Comparison of ENCODE assay signal across 21 mouse cellular contexts in genomic region chr7:127585031-127585430, GRCm38 (mm10). TPM values are rescaled to one million over a fixed set of nuclear protein-coding genes. Genes with fewer than 3 reads are reported as not detected.
DNase-seq lines count a peak whose midpoint lies in the region; ATAC-seq and TF ChIP-seq lines count a peak whose summit lies in the region.
"Had no signal": no experiment of that assay in that cellular context is flagged by ENCODE, and none has a peak within 500 bp of the region (broad histone marks: within the 10 kb centered on the region; RNA-seq: fewer than 3 reads in every experiment).

No protein-coding gene starts in this region.

- H3K4me2 ChIP-seq in lung, postnatal 0 days (replicated peaks; ENCODE audit: low read depth, low read length): no peak overlapping the region
- H3K4me2 ChIP-seq: heart, embryonic 12.5 days; hindbrain, embryonic 15.5 days; intestine, embryonic 15.5 days; midbrain, embryonic 15.5 days had no signal

- TF ChIP-seq RAD21 in MEL (IDR thresholded peaks at IDR 0.05; ENCODE audit: low read depth, low read length): no peak

- no peaks in the 10 kb centered on the region for H3K27me3 ChIP-seq in MEL (ENCODE audit: control insufficient read depth in 1 of 2, insufficient read depth in 2 of 2, low read length in 2 of 2)
- H3K27me3 ChIP-seq in lung, postnatal 0 days (replicated peaks; ENCODE audit: insufficient read depth, low read length): no peaks in the 10 kb centered on the region
- H3K27me3 ChIP-seq: heart, embryonic 12.5 days; hindbrain, embryonic 15.5 days; intestine, embryonic 15.5 days; midbrain, embryonic 15.5 days; Patski had no signal

- 0 out of 2 replicates have a peak overlapping the region, but pooled peaks have one; percentile 35 for H3K27ac ChIP-seq in MEL (ENCODE audit: control insufficient read depth, low read depth, low read length)
- H3K27ac ChIP-seq in bone marrow, adult 2 months (ENCODE audit: control insufficient read depth, insufficient read depth, low read depth, low read length, poor library complexity): peak overlapping the region; percentile 78
- no peak overlapping the region; the same call in 1 of the 2 replicates for H3K27ac ChIP-seq in lung, postnatal 0 days (ENCODE audit: low read length)
- H3K27ac ChIP-seq: forebrain, embryonic 10.5 days; gastrocnemius, adult 2 months; hindbrain, embryonic 15.5 days; intestine, embryonic 15.5 days; midbrain, embryonic 15.5 days had no signal

- peaks cover 12% of the 10 kb centered on the region for H3K79me2 ChIP-seq in MEL (ENCODE audit: control insufficient read depth, insufficient read depth, low read length, poor library complexity)

- H3K4me3 ChIP-seq in MEL (ENCODE audit: control insufficient read depth in 1 of 2, insufficient read depth in 1 of 2, low read depth in 2 of 2, low read length in 2 of 2): no peak overlapping the region
- H3K4me3 ChIP-seq in bone marrow, adult 2 months (replicated peaks; ENCODE audit: control insufficient read depth, low read depth, low read length): no peak overlapping the region
- no peak overlapping the region for H3K4me3 ChIP-seq in lung, postnatal 0 days (ENCODE audit: low read depth, low read length)
- H3K4me3 ChIP-seq: forebrain, embryonic 10.5 days; gastrocnemius, adult 2 months; heart, embryonic 12.5 days; hindbrain, embryonic 15.5 days; intestine, embryonic 15.5 days; midbrain, embryonic 15.5 days had no signal

- intact Hi-C loops in heart, postnatal 25 days (cut with DNase I): loop anchor here (5.0 kb wide), 2 partner anchors 73 to 132 kb away; partner anchors contain the start of gene Srcap

- ATAC-seq in lung, postnatal 0 days: no peak
- ATAC-seq in monocyte, adult 5-6 weeks (replicated peaks; ENCODE audit: insufficient number of reproducible peaks, low FRiP score, low TSS enrichment, poor library complexity, severe bottlenecking): 0 out of 2 replicates have a peak, but pooled peaks have one; percentile 2
- ATAC-seq in megakaryocyte progenitor cell, adult 5-6 weeks (replicated peaks; ENCODE audit: poor library complexity): no peak
- ATAC-seq: activated CD4-positive, CD25-positive, alpha-beta regulatory T cell, adult 4 months; intestine, embryonic 15.5 days; midbrain, embryonic 15.5 days; Patski had no signal

- H3K9ac ChIP-seq in MEL (ENCODE audit: control insufficient read depth, low read depth, low read length, poor library complexity, severe bottlenecking): no peak overlapping the region
- H3K9ac ChIP-seq in lung, postnatal 0 days (replicated peaks; ENCODE audit: low read depth): no peak overlapping the region
- H3K9ac ChIP-seq: heart, embryonic 12.5 days; hindbrain, embryonic 15.5 days; intestine, embryonic 15.5 days; midbrain, embryonic 15.5 days had no signal

- peaks cover 6 to 33% of the 10 kb centered on the region in 2 experiments; a peak in 3 of 4 replicates for H3K4me1 ChIP-seq in MEL (ENCODE audit: control insufficient read depth in 1 of 2, insufficient read depth in 2 of 2, low read length in 2 of 2)
- H3K4me1 ChIP-seq in bone marrow, adult 2 months (ENCODE audit: control insufficient read depth, insufficient read depth, low read length): peaks cover 3% of the 10 kb centered on the region
- peaks cover 14% of the 10 kb centered on the region; the same call in 1 of the 2 replicates for H3K4me1 ChIP-seq in lung, postnatal 0 days (ENCODE audit: insufficient read depth, low read depth, low read length)

- no peaks in the 10 kb centered on the region for H3K9me3 ChIP-seq in MEL (replicated peaks; ENCODE audit: insufficient read depth, low read length)
- no peaks in the 10 kb centered on the region for H3K9me3 ChIP-seq in lung, postnatal 0 days (ENCODE audit: low read length)
- H3K9me3 ChIP-seq: forebrain, embryonic 10.5 days; heart, embryonic 12.5 days; hindbrain, embryonic 15.5 days; intestine, embryonic 15.5 days; midbrain, embryonic 15.5 days had no signal

- no peak for TF ChIP-seq CTCF in MEL (IDR thresholded peaks at IDR 0.05 in 2 of 3, conservative IDR thresholded peaks at IDR 0.05 in 1 of 3; ENCODE audit: control insufficient read depth in 1 of 3, insufficient read depth in 1 of 3, low read depth in 2 of 3, low read length in 3 of 3, poor library complexity in 1 of 3, severe bottlenecking in 1 of 3)
- no peak for TF ChIP-seq CTCF in bone marrow, adult 2 months (IDR thresholded peaks at IDR 0.05; ENCODE audit: control insufficient read depth, insufficient read depth, low read length)
- TF ChIP-seq CTCF in lung, postnatal 0 days (IDR thresholded peaks at IDR 0.05): no peak

- H3K36me3 ChIP-seq in MEL (ENCODE audit: control insufficient read depth in 1 of 2, insufficient read depth in 2 of 2, low read length in 2 of 2): peaks cover 0 to 30% of the 10 kb centered on the region in 2 experiments; a peak in 2 of 4 replicates
- peaks cover 33% of the 10 kb centered on the region; the same call in 1 of the 2 replicates for H3K36me3 ChIP-seq in lung, postnatal 0 days (ENCODE audit: insufficient read depth, low read length)

- no peak for TF ChIP-seq POLR2A in MEL (IDR thresholded peaks at IDR 0.05; ENCODE audit: control insufficient read depth in 1 of 2, insufficient read depth in 1 of 2, low read depth in 1 of 2, low read length in 2 of 2, poor library complexity in 1 of 2)
- TF ChIP-seq POLR2A in bone marrow, adult 2 months (IDR thresholded peaks at IDR 0.05; ENCODE audit: borderline replicate concordance, control insufficient read depth, low read depth, low read length): no peak

- no peak for DNase-seq in MEL (ENCODE audit: low read depth, low spot score)
- peak; percentile 41 for DNase-seq in lung, postnatal 0 days (ENCODE audit: low spot score)
- no peak for DNase-seq in heart, postnatal 25 days (ENCODE audit: low spot score)
- DNase-seq in cerebellum, adult 9-10 months: no peak
- DNase-seq: adrenal gland, postnatal 14 days; cerebellum, adult 11-12 months; cerebellum, postnatal 25 days; embryo, embryonic 11 days; gastrocnemius, adult 2 months; heart, postnatal 14 days; thymus, postnatal 4 days had no signal

- no peak for TF ChIP-seq EP300 in MEL (IDR thresholded peaks at IDR 0.05; ENCODE audit: low read depth in 1 of 2, low read length in 2 of 2)
- no peak for TF ChIP-seq EP300 in lung, postnatal 0 days (IDR thresholded peaks at IDR 0.05)

- WGBS in bone marrow, adult 2 months: 64% methylated on average over 7 of the region's 7 CpGs
- WGBS in lung, postnatal 0 days: 76% methylated on average over 7 of the region's 7 CpGs

RNA-seq across cellular contexts. Expression of gene Ccdc189, which starts 3.4 kb away (rescaled TPM):
- total RNA-seq in MEL (2012; rRNA removed): 3.6 and 6.9 TPM in 2 replicates
- 1 to 10 TPM in 1 of 2 experiments, not detected in 1; 4.2 TPM for polyA plus RNA-seq in MEL (2012; ENCODE audit: insufficient read depth in 1 of 2, insufficient read length in 2 of 2, low read depth in 1 of 2, low replicate concordance in 2 of 2, missing spikeins in 1 of 2)
- polyA plus RNA-seq in bone marrow, adult 2 months (2011; ENCODE audit: insufficient read depth, insufficient read length, low replicate concordance, missing spikeins): 9.9 and 15.2 TPM in 2 replicates
- 28.8 and 29.5 TPM in 2 replicates for polyA plus RNA-seq in lung, postnatal 0 days (2015; fragmentation: Nextera tagmentation; extraction: Ambion mirVana)
- 1.1 to 2.8 TPM (median 2.6 TPM) in 3 replicates for total RNA-seq in monocyte, adult 5-6 weeks (2017)
- 10 to 100 TPM; 11.3 to 11.4 TPM for total RNA-seq in heart, postnatal 25 days (2021)
- total RNA-seq in megakaryocyte progenitor cell, adult 5-6 weeks (2015): 1.8 and 2.2 TPM in 2 replicates
- total RNA-seq in megakaryocyte progenitor cell, adult 5-6 weeks (2017): 2.5 and 3.1 TPM in 2 replicates

RNA-seq across cellular contexts. Expression of gene Rnf40, which starts 3.5 kb away (rescaled TPM):
- 43.8 and 49.5 TPM in 2 replicates for total RNA-seq in MEL (2012; rRNA removed)
- 10 to 100 TPM in 1 of 2 experiments, not detected in 1; 75.1 TPM for polyA plus RNA-seq in MEL (2012; ENCODE audit: insufficient read depth in 1 of 2, insufficient read length in 2 of 2, low read depth in 1 of 2, low replicate concordance in 2 of 2, missing spikeins in 1 of 2)
- 52.7 and 66.7 TPM in 2 replicates for polyA plus RNA-seq in bone marrow, adult 2 months (2011; ENCODE audit: insufficient read depth, insufficient read length, low replicate concordance, missing spikeins)
- polyA plus RNA-seq in lung, postnatal 0 days (2015; fragmentation: Nextera tagmentation; extraction: Ambion mirVana): 25.9 and 27.1 TPM in 2 replicates
- total RNA-seq in monocyte, adult 5-6 weeks (2017): 67.4 to 77.5 TPM (median 69.4 TPM) in 3 replicates
- 10 to 100 TPM; 37.8 to 44.8 TPM for total RNA-seq in heart, postnatal 25 days (2021)
- 11.7 and 16.5 TPM in 2 replicates for total RNA-seq in megakaryocyte progenitor cell, adult 5-6 weeks (2015)
- 36.9 and 41.9 TPM in 2 replicates for total RNA-seq in megakaryocyte progenitor cell, adult 5-6 weeks (2017)

RNA-seq across cellular contexts. Expression of gene Phkg2, which starts 11.9 kb away (rescaled TPM):
- total RNA-seq in MEL (2012; rRNA removed): 22.9 and 23.3 TPM in 2 replicates
- polyA plus RNA-seq in MEL (2012; ENCODE audit: insufficient read depth in 1 of 2, insufficient read length in 2 of 2, low read depth in 1 of 2, low replicate concordance in 2 of 2, missing spikeins in 1 of 2): 10 to 100 TPM in 1 of 2 experiments, not detected in 1; 70.8 TPM
- polyA plus RNA-seq in bone marrow, adult 2 months (2011; ENCODE audit: insufficient read depth, insufficient read length, low replicate concordance, missing spikeins): 83.6 and 169 TPM in 2 replicates
- polyA plus RNA-seq in lung, postnatal 0 days (2015; fragmentation: Nextera tagmentation; extraction: Ambion mirVana): 31.7 and 34.4 TPM in 2 replicates
- 58.5 to 75.1 TPM (median 73.4 TPM) in 3 replicates for total RNA-seq in monocyte, adult 5-6 weeks (2017)
- 10 to 100 TPM; 15.6 to 18.9 TPM for total RNA-seq in heart, postnatal 25 days (2021)
- 27.1 and 32.3 TPM in 2 replicates for total RNA-seq in megakaryocyte progenitor cell, adult 5-6 weeks (2015)
- 26.7 and 29.2 TPM in 2 replicates for total RNA-seq in megakaryocyte progenitor cell, adult 5-6 weeks (2017)

RNA-seq across cellular contexts. Expression of gene Tmem265, which starts 23.8 kb away (rescaled TPM):
- not detected in 2 replicates for total RNA-seq in MEL (2012; rRNA removed)
- not detected for polyA plus RNA-seq in MEL (2012; ENCODE audit: insufficient read depth in 1 of 2, insufficient read length in 2 of 2, low read depth in 1 of 2, low replicate concordance in 2 of 2, missing spikeins in 1 of 2)
- 20.5 and 41.0 TPM in 2 replicates for polyA plus RNA-seq in bone marrow, adult 2 months (2011; ENCODE audit: insufficient read depth, insufficient read length, low replicate concordance, missing spikeins)
- 5.4 and 6.1 TPM in 2 replicates for polyA plus RNA-seq in lung, postnatal 0 days (2015; fragmentation: Nextera tagmentation; extraction: Ambion mirVana)
- total RNA-seq in monocyte, adult 5-6 weeks (2017): 4.3 to 14.7 TPM (median 5.7 TPM) in 3 replicates
- not detected for total RNA-seq in heart, postnatal 25 days (2021)
- 1.7 TPM in 1 of 2 replicates, not detected in the other for total RNA-seq in megakaryocyte progenitor cell, adult 5-6 weeks (2015)
- total RNA-seq in megakaryocyte progenitor cell, adult 5-6 weeks (2017): 2.3 and 2.5 TPM in 2 replicates
- total RNA-seq: adrenal gland, postnatal 14 days; gastrocnemius, adult 2 months; heart, postnatal 14 days had no signal
- polyA plus RNA-seq: Patski had no signal

RNA-seq across cellular contexts. Expression of gene Zfp629, which starts 30.6 kb away (rescaled TPM):
- 9.4 and 12.6 TPM in 2 replicates for total RNA-seq in MEL (2012; rRNA removed)
- 10 to 100 TPM in 1 of 2 experiments, not detected in 1; 10.8 TPM for polyA plus RNA-seq in MEL (2012; ENCODE audit: insufficient read depth in 1 of 2, insufficient read length in 2 of 2, low read depth in 1 of 2, low replicate concordance in 2 of 2, missing spikeins in 1 of 2)
- 6.3 and 14.2 TPM in 2 replicates for polyA plus RNA-seq in bone marrow, adult 2 months (2011; ENCODE audit: insufficient read depth, insufficient read length, low replicate concordance, missing spikeins)
- polyA plus RNA-seq in lung, postnatal 0 days (2015; fragmentation: Nextera tagmentation; extraction: Ambion mirVana): 5.2 and 6.0 TPM in 2 replicates
- total RNA-seq in monocyte, adult 5-6 weeks (2017): 1.7 to 7.4 TPM (median 2.3 TPM) in 3 replicates
- 10 to 100 TPM; 22.2 to 25.5 TPM for total RNA-seq in heart, postnatal 25 days (2021)
- 5.4 and 8.4 TPM in 2 replicates for total RNA-seq in megakaryocyte progenitor cell, adult 5-6 weeks (2015)
- 8.5 and 11.3 TPM in 2 replicates for total RNA-seq in megakaryocyte progenitor cell, adult 5-6 weeks (2017)
